Mouse (Mus musculus) naive thymus-derived CD4-positive, alpha-beta T cell, adult 2 months (primary cell): ENCODE results near the gene Tulp2.
"Not testable (repeated sequence)": the region's sequence is repeated elsewhere in the genome, so short reads cannot be mapped to it uniquely, and the experiment has no call there.

Experiments
- DNase-seq: peaks from one replicate; pipeline ENCODE4 v3.0.0-alpha.2; 2011; ENCODE audit warnings: low read depth

Gene Tulp2

DNA sequence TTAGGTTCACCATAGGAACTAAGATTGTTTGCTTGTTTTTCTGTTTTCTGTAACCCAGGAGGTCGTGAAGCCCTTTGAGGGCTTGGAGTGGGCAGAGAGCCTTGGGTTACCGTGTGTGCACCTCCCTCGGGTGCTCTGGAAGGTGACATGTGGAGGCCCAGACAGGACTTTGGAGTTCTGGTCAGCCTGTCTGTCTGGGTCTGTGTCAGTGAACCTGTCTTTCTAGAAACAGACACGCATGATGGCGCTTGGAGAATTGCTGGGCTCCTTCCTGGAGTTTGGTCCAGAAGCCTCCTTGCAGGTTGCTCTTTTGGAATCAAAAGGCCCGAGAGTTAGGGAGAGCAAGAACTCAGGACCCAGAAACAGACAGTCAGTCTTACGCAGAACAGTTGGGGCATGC lies 21.3 kb upstream of the Tulp2 start:
- no peak for DNase-seq

DNA sequence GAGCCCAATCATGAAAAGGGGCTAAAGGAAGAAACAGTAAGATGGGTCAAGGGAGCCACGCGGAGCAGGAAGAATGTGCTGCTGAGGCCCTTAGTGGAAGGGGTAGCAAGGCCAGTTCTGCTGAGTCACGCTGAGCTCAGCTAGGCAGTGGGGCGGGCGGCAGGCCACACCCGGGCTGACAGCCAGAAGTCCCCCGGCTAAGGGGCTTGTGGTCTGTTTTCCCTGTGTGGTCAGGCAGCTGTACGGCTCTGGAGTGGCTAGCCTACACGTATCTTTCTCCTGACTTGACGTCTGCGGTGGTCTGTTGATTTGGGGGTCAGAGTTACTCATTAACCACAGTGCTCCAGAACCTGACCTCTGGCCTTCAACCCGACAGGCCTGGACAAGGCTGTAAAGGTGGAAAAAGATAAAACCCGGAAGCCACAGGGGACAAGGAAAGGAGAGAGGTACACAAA lies 20.8 kb upstream of the Tulp2 start:
- DNase-seq = no peak

DNA sequence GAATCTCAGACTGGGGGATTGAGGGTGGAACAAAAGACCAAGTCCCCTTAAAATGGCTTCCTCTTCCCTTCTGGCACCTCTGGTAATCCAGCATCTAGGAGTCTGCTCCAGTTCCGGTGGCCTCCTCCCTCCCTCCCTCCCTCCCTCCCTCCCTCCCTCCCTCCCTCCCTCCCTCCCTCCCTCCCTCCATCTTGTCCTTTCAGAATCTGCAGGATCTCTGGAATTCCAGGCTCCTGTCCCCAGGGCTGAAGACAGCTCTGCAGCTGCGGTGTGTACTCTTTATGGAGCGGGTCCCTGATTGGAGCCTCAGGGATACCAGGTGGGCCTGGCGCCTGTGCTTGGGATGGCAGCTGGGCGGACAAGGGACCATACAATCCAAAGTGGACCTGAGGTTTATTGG lies 20.4 kb upstream of the Tulp2 start:
- DNase-seq = no peak

DNA sequence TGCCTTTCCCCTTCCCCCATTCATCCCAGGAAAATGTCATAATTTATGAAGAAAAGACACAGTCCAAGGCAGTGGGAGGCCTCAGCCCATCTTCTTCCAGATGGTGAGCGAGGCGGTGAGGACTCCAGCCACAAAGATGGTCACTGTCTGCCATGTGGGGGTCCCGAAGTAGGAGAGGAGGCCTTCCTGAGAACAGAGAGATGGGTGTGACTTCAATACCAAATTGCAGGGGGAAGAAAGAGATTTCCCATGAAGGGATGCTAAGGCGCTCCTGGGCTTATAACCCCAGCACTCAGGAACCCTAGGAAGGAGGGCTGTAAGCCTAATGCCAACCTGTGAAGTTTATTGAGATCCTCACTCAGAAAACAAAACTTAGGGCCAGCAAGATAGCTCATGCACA lies 19.9 kb upstream of the Tulp2 start:
- DNase-seq = no peak

DNA sequence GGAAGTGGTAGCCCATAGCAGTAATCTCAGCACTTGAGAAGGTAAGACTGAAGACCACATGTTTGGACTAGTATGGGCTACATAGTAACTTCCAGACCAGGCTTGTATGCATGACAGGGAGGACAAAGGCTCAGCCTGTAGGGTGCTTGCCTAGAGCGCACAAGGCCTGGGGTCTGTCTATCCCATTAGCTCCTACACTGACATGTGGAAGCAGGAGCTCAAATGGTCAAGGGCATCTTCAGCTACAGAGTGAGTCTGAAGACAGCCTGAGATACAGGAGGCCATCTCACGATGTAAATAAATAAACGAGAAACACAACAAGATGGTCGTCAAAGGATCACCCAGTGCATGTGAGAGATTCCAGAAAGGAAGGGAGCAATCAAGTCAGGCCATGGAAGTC lies 19.4 kb upstream of the Tulp2 start:
- DNase-seq = no peak

DNA sequence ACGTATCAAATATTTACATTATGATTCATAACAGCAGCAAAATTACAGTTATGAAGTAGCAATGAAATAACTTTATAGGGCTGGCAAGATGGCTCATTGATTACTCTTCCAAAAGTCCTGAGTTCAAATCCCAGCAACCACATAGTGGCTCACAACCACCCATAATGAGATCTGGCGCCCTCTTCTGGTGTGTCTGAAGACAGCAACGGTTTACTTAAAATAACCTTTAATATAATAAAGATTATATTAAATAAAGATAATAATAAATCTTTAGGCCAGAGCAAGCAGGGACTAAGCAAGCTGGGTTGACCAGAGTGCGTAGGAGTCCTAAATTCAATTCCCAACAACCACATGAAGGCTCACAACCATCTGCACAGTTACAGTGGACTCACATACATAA lies 18.8 kb upstream of the Tulp2 start:
- not testable (repeated sequence) for DNase-seq

DNA sequence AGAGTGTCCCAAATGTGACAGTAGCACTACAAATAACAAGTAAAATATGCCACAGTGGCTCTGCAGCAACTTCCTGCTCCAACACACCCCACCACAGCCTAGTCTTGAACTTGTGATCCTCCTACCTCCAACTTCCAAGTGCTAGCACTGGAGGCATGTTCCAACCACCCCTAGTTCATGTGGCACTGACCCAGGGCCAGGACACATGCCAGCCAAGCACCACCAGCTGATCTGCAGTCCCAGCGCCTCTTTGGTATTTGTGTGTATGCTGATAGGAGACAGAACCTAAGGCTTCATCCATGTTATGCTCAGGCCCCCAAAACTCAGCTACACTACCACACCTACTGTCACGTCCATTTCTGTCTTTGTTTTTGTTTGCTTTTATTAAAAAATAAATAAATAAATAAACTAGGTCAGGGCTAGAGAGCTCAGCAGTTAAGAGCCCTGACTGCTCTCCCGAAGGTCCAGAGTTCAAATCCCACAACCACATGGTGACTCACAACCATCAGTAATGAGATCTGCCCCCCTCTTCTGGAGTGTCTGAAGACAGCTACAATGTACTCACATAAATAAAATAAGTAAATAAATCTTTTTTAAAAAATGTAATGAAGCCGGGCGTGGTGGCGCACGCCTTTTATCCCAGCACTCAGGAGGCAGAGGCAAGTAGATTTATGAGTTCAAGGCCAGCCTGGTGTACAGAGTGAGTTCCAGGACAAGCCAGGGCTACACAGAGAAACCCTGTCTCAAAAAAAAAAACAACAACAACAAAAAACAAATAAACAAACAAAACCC lies 17.5 kb upstream of the Tulp2 start:
- DNase-seq = no peak

DNA sequence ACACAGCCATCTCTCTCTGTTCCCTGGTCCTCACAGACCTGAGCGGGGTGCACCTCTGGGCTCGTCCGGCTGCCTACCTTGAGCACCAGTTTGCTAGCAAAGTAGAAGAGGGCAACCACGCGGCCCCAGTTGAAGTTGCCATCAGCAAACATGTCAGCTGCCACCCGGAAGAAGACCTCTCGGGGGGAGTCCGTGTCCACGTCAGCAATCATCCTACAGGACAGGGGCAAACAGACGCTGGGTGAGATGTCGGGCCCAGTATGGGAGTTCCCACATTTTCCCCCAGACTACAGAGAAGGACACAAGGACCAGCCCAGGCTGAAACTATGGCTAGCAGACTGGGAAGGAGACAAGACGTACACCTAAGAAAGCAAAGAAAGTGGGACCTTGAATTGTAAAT lies 16.6 kb upstream of the Tulp2 start:
- DNase-seq = no peak

DNA sequence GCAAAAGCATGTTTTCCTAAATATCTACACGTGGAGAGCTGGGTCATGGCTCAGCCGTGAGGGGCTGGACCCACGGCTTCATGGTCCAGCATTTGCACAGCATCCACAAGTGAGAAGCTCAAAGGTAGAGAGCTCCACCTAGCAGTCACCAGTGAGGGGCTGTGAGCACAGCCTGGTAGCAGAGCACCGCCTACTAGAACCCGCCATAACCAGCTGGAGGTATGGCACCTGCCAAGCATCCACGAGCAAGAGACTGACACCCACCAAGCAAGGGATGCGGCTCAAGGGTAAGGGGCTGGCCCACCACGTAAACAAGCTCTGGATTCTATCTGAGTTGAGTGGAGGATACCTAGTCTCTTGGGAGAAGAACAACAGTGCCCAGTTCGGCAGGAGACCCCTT lies 16.1 kb upstream of the Tulp2 start:
- DNase-seq = no peak

DNA sequence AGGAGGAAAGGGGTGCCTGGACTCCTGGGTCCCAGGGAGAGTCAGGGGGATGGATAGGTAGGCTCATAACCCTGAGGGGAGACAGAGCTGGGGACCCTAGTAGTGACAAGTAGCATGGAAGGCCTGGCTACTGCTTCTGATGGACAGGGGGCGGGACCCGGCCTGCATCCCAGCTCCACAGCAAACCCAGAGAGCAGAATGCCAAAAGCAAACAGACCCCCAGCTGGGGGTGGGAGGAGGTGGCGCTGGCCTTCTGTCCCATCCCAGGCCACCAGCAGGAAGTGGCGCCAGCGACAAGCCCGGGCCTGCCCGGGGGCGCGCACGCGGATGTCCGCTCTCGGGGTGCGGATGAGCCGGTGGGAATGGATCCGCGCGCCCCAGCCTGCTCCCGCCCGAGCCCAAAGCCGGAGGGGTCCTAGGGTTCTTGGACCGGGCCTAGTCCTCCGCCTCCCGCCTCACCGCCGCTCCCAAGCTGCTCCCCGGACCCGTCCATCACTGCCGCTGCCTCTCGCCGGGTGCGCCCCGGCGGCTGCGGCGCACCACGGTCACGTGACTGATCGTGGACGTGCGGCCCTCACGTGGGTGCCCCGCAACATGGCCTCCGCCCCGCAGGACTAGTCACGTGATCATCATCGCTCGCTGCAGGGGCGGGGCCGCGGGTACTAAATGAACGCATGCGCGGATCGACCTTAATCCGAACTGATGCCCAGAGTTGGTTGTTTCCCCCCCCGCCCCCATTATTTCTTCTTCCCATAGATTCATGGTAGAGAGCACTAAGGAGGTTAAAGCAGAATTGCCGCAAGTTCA lies 15.2 kb upstream of the Tulp2 start, which contains the start of gene Bax:
TSS of gene Bax (minus strand) at position 616 of the 807 bp plus-strand sequence.
- peak; percentile 95 for DNase-seq

DNA sequence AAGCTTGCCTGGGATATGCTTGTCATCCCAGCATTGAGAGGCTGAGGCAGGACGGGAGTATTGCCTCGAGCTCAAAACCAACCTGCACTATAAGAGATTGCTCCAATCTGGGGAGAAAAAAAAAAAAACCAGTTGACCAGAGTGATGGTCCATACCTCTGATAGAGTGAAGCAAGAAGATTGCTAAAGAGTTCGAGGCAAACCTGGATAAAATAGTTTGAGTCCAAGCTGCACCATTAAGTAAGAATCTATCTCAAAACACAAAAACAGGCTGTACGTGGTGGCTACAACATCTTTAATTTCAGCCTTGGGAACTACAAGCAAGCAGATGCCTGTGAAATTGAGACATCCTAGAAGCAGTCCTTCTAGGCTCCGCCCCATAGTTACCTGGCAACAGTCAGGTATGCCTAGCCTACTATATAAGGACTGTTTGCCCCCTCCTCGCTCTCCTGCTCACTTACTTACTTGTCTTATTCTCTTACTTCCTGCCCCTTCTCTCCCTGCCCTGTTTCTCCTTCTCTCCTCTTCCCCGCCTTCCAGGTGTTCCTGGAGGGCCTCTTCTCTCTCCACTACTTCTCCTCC lies 14.5 kb upstream of the Tulp2 start:
- no peak for DNase-seq

DNA sequence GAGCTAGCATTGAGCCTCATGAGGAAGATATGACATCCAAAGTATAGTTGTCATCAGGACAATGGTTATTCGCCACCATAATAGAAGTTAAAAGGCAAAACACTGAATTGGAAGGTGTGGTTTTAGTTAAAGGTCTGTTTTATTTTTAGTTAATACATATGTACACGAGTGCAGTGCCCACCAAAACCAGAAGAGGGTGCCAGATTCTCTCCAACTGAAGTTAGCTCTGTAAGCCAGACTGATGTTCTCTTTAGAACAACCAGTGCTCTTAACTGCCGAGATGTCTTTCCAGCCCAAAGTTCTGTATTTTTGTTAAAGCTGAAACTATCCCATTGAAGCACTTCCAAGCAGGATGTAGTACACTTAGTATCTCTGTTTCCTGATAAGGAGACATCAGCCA lies 10.8 kb upstream of the Tulp2 start:
- DNase-seq = peak; percentile 88

DNA sequence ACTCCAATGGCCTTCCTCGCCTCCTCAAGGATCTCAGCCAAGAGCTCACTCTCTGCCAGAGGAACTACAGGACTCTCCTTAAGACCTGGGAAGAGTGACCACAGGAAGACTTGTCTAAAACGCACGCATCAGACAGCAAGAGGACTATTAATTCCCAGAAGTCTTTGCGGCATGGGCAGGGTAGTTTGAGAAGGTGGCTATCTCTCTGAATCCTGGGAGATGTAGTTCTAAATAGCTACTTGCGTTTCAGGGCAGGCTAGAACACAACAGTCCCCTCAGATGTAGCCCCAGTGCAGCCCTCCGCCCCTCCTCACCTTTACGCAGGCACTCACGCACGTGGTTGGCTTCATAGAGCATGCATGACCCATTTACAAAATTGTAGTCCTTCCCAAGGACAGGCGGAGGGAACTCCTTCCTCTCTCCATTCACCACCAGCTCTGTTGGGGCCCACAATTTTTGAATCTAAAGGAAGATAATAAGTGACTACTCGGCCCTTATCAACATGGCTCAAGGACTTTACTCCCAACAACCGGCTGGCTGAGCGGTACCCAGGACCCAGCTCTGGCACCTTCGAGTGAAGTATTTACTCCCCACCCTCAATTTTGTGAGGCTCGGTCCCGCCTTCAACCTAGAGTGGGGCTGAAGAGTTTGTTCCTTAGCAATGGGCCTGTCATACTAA lies 6.2 kb upstream of the Tulp2 start:
- DNase-seq = no peak

DNA sequence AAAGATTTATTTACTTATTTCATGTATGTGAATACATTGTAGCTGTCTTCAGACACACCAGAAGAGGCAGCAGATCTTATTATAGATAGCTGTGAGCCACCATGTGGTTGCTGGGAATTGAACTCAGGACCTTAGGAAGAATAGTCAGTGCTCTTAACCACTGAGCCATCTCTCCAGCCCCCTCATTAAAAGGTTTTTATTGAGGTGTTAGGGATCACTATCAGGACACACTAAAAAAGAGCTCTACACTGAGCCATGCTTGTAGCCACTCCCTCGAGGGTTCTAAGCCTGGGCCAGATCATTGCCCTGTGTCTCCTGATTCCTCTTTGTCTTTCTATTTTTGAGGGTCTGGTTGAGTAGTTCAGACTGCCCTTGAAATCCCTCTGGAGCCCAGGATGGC lies 5.2 kb upstream of the Tulp2 start:
- DNase-seq = no peak

DNA sequence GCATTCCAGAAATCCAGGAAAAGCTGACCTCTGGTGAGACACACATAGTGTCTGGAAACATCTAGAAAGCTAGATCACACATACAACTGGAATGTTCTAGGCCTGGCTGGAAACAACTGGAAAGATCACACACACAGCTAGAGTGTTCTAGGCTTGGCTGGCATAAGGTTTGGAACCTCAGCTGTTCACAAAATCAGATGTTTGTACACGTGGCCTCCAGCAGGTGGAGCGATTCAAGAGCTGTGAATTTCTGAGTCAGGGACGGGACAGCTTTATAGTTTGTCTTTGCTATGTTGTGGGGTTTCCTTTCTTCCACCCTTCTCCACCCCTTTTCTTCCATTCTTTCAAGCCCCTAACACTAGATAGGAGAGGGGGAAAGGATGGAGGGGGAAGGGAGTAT lies 4.7 kb upstream of the Tulp2 start:
- DNase-seq = peak; percentile 82

DNA sequence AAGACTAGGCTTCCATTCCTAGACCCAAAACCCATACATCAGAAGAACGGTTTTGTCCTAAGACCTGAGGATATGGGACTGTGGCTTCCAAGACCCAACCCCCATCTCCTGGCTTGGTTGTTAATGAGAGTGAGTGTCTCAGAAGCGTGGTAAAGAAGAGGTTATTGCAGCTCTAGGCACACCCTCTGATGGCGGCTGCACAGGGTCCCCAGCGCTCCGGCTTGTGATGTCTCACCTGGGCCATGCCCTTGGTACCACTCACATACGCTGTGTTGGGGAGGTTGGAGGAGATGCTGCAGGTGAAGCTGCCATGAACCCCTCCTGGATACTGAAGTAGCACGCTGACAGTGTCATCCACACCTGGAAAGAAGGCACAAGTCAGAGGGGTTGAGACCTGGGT lies 2.9 kb upstream of the Tulp2 start:
- DNase-seq = no peak

DNA sequence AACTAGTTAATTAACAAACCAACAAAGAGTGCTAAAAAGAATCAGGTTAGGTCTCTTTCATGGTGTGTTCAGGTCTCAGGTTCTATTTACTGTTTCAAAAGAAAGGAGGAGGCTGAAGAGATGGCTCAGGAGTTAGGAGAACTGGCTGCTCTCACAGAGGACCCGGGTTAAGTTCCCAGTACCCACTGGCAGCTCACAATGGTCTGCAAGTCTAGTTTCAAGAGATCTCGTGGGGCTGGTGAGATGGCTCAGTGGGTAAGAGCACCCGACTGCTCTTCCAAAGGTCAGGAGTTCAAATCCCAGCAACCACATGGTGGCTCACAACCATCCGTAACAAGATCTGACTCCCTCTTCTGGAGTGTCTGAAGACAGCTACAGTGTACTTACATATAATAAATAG lies 1.4 kb upstream of the Tulp2 start:
- not testable (repeated sequence) for DNase-seq

DNA sequence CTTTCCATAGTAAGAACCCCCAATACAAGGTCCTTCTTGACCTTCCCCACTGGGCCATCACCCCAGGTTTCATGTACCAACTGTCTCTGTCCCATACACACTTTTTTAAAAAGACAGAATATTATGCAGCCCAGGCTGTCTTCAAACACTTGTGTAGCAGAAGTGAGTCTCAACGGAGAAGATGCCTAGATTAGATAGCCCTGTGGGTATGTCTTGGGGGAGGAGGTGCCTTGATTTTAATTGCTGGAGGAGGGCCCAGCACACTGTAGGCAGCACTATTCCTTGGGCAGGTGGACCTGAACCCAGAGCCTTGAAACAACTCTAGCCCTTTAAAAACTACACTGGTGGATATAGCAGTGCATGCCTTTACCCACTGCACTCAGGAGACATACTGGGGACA lies 489 bp downstream of the Tulp2 start:
- no peak for DNase-seq

DNA sequence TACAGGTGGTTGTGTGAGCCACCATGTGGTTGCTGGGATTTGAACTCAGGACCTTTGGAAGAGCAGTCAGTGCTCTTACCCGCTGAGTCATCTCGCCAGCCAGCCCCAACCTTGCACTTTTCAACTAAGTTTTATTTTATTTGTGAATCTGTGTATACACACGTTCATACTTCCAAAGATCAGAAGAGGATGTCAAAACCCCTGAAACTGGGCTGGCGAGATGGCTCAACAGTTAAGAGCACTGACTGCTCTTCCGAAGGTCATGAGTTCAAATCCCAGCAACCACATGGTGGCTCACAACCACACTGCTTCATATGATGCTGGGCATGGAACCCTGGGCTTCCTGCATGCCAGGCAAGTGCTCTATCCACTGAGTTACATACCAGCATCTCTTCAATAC lies 3.3 kb downstream of the Tulp2 start:
- not testable (repeated sequence) for DNase-seq

DNA sequence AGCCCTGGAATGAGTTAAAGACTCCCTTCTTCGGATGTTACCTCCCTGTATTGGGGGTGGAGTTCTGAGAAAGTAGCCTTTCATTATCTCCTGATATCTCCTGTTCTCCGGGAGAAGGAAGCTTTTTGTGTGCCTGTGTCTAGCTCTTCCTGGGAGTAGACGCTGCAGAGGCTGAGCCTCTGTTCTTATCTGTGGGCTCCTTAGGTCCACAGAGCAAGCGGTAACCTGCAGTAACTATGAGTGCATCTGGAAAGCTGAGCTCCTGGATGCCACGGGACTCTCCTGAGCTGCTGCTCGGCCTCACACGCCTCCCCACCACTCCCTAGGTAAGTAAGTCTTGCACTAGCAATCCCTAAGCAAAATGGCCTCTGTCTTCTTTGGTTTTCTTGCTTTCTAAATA lies 4.5 kb downstream of the Tulp2 start:
- no peak for DNase-seq

DNA sequence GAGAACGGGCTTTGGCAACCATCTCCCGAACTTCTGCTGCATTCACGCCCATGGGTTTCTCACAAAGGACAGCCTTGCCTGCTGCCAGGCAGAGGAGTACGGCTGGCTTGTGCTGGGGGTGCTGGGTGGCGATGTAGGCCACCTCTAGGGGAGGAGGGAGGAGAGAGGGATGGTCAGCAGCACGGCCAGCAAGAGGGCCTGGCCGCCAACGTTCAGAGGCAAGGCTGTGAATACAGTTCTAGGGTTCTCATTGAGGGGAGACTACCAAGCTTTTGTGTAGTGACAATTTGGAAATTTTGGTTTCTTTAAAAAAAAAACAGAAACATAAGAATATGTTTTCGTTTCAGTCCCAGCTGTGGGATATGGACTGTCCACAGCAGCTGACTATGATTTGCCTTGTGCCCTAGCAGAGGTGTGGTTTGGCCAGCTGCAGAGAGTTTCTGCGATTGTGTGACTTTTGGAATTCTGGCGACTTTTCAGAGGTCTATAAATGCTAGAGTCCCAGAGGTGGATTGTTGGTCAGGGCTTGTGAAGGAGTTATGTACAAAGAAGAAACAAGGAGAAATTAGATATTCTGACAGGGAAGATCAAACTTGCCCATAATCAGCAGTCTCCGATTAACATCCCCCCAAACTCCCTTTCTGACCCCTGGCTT lies 5.2 kb downstream of the Tulp2 start, which contains the start of gene Gm45808:
TSS of gene Gm45808 (minus strand) at position 51 of the 655 bp plus-strand sequence.
- DNase-seq = no peak

DNA sequence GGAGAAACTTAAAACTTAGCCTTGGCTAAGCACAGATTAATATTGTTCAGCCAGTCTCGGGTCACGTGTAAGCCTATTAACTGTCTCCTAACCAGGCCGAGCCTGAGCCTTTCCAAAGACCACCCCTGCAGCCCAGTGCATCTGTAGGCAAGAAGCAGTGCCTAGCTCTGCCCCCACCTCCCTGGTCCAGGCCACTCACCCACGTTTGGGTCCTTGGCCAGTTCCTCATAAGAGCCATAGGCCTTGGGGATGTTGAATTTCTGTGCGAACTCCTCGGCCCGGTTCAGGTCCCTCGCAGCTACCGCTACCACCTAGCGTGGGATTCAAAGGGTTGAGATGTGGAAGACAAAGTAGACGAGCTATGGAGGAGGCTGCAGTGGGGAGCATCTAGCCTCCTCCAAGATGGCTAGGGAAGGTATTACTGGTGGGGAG lies 6.2 kb downstream of the Tulp2 start:
- no peak for DNase-seq
